18 mouse cellular contexts compared by ENCODE assay signal in the genomic region with DNA sequence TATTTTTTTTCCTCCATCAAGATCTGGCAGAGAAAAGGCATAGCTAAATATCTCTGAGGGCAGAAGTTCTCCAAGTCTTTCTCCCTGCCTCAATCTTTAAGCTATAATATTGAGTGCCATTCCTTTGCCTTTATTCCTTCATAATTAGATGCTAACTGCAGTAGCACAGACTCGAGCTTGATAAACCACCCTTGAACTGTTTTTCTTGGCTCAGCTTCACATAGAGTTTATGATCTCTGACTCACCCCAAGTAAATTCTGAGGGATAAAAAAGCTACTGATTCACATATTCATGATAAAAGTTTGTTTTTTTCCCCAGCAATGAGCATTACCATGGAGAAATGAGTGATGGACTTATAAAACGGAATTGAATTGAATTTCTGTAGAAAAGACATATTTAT.
A peak's percentile ranks its signal among the peaks of the same experiment; 100 is the strongest.
DNase-seq lines count a peak whose midpoint lies in the region; ATAC-seq and TF ChIP-seq lines count a peak whose summit lies in the region.
"Had no signal": no experiment of that assay in that cellular context is flagged by ENCODE, and none has a peak within 500 bp of the region (broad histone marks: within the 10 kb centered on the region; RNA-seq: fewer than 3 reads in every experiment).

No protein-coding gene starts in this region.

- H3K9me3 ChIP-seq in hindbrain, embryonic 10.5 days, result no peaks in the 10 kb centered on the region
- H3K9me3 ChIP-seq: embryonic facial prominence, embryonic 13.5 days; forebrain, embryonic 13.5 days; G1E; heart, embryonic 12.5 days; hindbrain, embryonic 15.5 days had no signal

- H3K27ac ChIP-seq in gastrocnemius, adult 2 months, result 0 out of 2 replicates have a peak overlapping the region, but pooled peaks have one; percentile 12
- H3K27ac ChIP-seq in hindbrain, embryonic 10.5 days, result no peak overlapping the region
- H3K27ac ChIP-seq: embryonic facial prominence, embryonic 13.5 days; forebrain, embryonic 13.5 days; hindbrain, embryonic 15.5 days had no signal

- H3K36me3 ChIP-seq in hindbrain, embryonic 10.5 days, result no peaks in the 10 kb centered on the region
- H3K36me3 ChIP-seq: embryonic facial prominence, embryonic 13.5 days; G1E; heart, embryonic 12.5 days; hindbrain, embryonic 15.5 days had no signal

- H3K4me1 ChIP-seq in hindbrain, embryonic 10.5 days (replicated peaks), result no peaks in the 10 kb centered on the region
- H3K4me1 ChIP-seq: embryonic facial prominence, embryonic 13.5 days; forebrain, embryonic 13.5 days; heart, embryonic 12.5 days; hindbrain, embryonic 15.5 days had no signal

- POLR2A ChIA-PET in Patski (lab: Charles Lee), result no interaction called here

- CTCF ChIA-PET in Patski (lab: Charles Lee), result interaction anchor here (1.3 kb wide), 1 partner anchor 10 kb away, joined by 4 read pairs; no protein-coding TSS in a partner anchor

- H3K4me3 ChIP-seq in gastrocnemius, adult 2 months, result no peak overlapping the region
- no peak overlapping the region for H3K4me3 ChIP-seq in hindbrain, embryonic 10.5 days
- H3K4me3 ChIP-seq: embryonic facial prominence, embryonic 13.5 days; forebrain, embryonic 13.5 days; heart, embryonic 12.5 days; hindbrain, embryonic 15.5 days had no signal

- 78% methylated on average over 2 of the region's 2 CpGs for WGBS in hindbrain, embryonic 10.5 days

- in situ Hi-C loops in Patski (cut with MboI; ENCODE audit: low pct_unique_long_range_greater_than_20kb), result no loop called here

- ATAC-seq in Patski, result peak; percentile 84
- ATAC-seq in megakaryocyte, adult 5-6 weeks (ENCODE audit: poor library complexity, severe bottlenecking), result no peak
- ATAC-seq: CD4-positive, CD25-positive, alpha-beta regulatory T cell, adult 4 months; forebrain, embryonic 13.5 days; intestine, embryonic 16.5 days had no signal

- no peak for TF ChIP-seq CTCF in gastrocnemius, adult 2 months (IDR thresholded peaks at IDR 0.05)
- TF ChIP-seq CTCF in Patski (IDR thresholded peaks at IDR 0.05), result no peak

- DNase-seq in gastrocnemius, adult 2 months, result no peak
- DNase-seq in gastrocnemius, adult 18-20 months (ENCODE audit: low spot score), result no peak
- DNase-seq in kidney, postnatal 14 days, result peak; percentile 21
- DNase-seq in kidney, postnatal 4 days, result no peak
- peak; percentile 44 for DNase-seq in Patski (ENCODE audit: low read depth, low spot score)
- DNase-seq in fibroblast of lung, adult 2 months (ENCODE audit: low read depth), result peak; percentile 8
- DNase-seq in hindbrain, embryonic 10.5 days (ENCODE audit: low spot score), result no peak
- DNase-seq: B cell, adult 2 months; cerebellum, adult 2 months; kidney, adult 9 months had no signal

- intact Hi-C loops in gastrocnemius, adult 2 months (cut with DNase I), result no loop called here

- H3K27me3 ChIP-seq in Patski, result no peaks in the 10 kb centered on the region
- no peaks in the 10 kb centered on the region for H3K27me3 ChIP-seq in hindbrain, embryonic 10.5 days (ENCODE audit: insufficient read depth, poor library complexity, severe bottlenecking)
- H3K27me3 ChIP-seq: embryonic facial prominence, embryonic 13.5 days; forebrain, embryonic 13.5 days; heart, embryonic 12.5 days; hindbrain, embryonic 15.5 days had no signal

Comparison
In these comparisons a context has a peak if more than half of its experiments do, and no peak if none do; other contexts are left out.
1. DNase-seq: peak in kidney, postnatal 14 days (single experiment), Patski (single experiment) and fibroblast of lung, adult 2 months (single experiment); none in gastrocnemius, adult 2 months (single experiment), gastrocnemius, adult 18-20 months (single experiment), kidney, postnatal 4 days (0 of 2) and hindbrain, embryonic 10.5 days (single experiment).